Mouse (Mus musculus): ENCODE data around the gene Specc1l. TPM values are rescaled to one million over a fixed set of nuclear protein-coding genes. Genes with fewer than 3 reads are reported as not detected.

The Specc1l gene
- polyA plus RNA-seq, 1 experiment from 2014 or later: 34.6 TPM

GRCm38 (mm10) chr10:75302536-75302935 is 90.7 kb downstream of the Specc1l start:
- no peak for DNase-seq
- no peak for TF ChIP-seq CTCF (IDR thresholded peaks at IDR 0.05; ENCODE audit: low read depth)
- no peak overlapping the region for H3K27ac ChIP-seq (ENCODE audit: low read depth)
- no peak overlapping the region for H3K4me2 ChIP-seq
- no peak for ATAC-seq (ENCODE audit: insufficient read depth)
- no peak overlapping the region for H3K9ac ChIP-seq
- H3K27me3 ChIP-seq (ENCODE audit: insufficient read depth, low read length): no peaks in the 10 kb centered on the region
- H3K4me1 ChIP-seq (ENCODE audit: insufficient read depth): no peaks in the 10 kb centered on the region
- no peak overlapping the region for H3K4me3 ChIP-seq (ENCODE audit: low read depth, low read length)
- 83% methylated on average over 4 of the region's 4 CpGs for WGBS
- no peaks in the 10 kb centered on the region for H3K9me3 ChIP-seq (ENCODE audit: low read depth, low read length)
- peaks cover 49% of the 10 kb centered on the region for H3K36me3 ChIP-seq (ENCODE audit: insufficient read depth)

DNA sequence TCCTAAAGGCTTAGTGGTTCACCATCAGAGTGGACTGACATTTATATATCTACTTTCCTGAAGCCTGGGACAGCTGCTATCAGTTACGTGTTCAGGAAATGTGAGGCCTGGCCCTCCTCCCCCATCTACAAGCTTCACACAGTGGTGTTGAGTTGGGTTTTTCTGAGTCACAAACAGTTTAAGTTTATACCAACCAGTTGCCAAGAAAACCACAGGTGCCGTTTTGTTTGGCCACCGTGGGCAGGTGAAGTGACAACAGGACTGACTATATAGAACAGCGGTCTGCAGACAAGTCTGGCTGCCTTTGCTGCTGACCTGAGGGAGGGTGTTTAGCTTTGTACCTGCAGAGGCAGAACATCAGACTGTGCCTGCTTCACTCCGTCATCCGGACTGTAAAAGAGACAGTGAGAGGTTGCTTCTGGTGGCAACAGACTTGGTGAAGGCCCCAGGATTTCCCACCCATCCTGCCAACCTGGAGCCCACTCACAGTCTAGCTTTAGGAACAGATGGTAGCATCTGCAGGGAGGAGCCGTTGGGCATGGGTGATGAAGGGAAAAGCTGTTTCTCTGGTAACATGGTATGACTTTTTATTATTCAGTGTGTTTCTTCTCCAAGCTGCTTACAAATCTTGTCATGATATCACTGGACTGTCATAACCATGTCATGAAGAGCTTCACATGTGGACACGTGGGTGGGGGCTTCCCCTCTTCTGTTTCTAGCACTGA is 91.6 kb downstream of the Specc1l start:
- H3K4me1 ChIP-seq (ENCODE audit: insufficient read depth): no peaks in the 10 kb centered on the region
- TF ChIP-seq CTCF (IDR thresholded peaks at IDR 0.05; ENCODE audit: low read depth): no peak
- H3K36me3 ChIP-seq (ENCODE audit: insufficient read depth): peaks cover 58% of the 10 kb centered on the region
- no peak overlapping the region for H3K4me3 ChIP-seq (ENCODE audit: low read depth, low read length)
- DNase-seq: no peak
- H3K27me3 ChIP-seq (ENCODE audit: insufficient read depth, low read length): no peaks in the 10 kb centered on the region
- no peak for ATAC-seq (ENCODE audit: insufficient read depth)
- no peak overlapping the region for H3K4me2 ChIP-seq
- WGBS: 72% methylated on average over 8 of the region's 8 CpGs
- H3K9ac ChIP-seq: no peak overlapping the region
- H3K9me3 ChIP-seq (ENCODE audit: low read depth, low read length): no peaks in the 10 kb centered on the region
- H3K27ac ChIP-seq (ENCODE audit: low read depth): no peak overlapping the region

- no peak overlapping the region for H3K27ac ChIP-seq (ENCODE audit: low read depth)
- no peaks in the 10 kb centered on the region for H3K4me1 ChIP-seq (ENCODE audit: insufficient read depth)
- ATAC-seq (ENCODE audit: insufficient read depth): no peak
- TF ChIP-seq CTCF (IDR thresholded peaks at IDR 0.05; ENCODE audit: low read depth): no peak
- H3K4me3 ChIP-seq (ENCODE audit: low read depth, low read length): no peak overlapping the region
- WGBS: 75% methylated on average over 5 of the region's 5 CpGs
- H3K4me2 ChIP-seq: no peak overlapping the region
- H3K9ac ChIP-seq: no peak overlapping the region
- no peaks in the 10 kb centered on the region for H3K27me3 ChIP-seq (ENCODE audit: insufficient read depth, low read length)
- DNase-seq: no peak
- peaks cover 64% of the 10 kb centered on the region for H3K36me3 ChIP-seq (ENCODE audit: insufficient read depth)
- no peaks in the 10 kb centered on the region for H3K9me3 ChIP-seq (ENCODE audit: low read depth, low read length)
These were observed 92.2 kb downstream of the Specc1l start for GRCm38 (mm10) chr10:75304049-75304405.

GRCm38 (mm10) chr10:75304413-75304812 is 92.5 kb downstream of the Specc1l start:
- Histone ChIP-seq H3K4me1 (ENCODE audit: insufficient read depth) (no peaks in the 10 kb centered on the region), H3K4me2 (no peak overlapping the region), H3K27me3 (ENCODE audit: insufficient read depth, low read length) (no peaks in the 10 kb centered on the region), H3K27ac (ENCODE audit: low read depth) (peak overlapping the region; percentile 39; the same call in 1 of the 2 replicates), H3K9ac (no peak overlapping the region), H3K4me3 (ENCODE audit: low read depth, low read length) (no peak overlapping the region), H3K36me3 (ENCODE audit: insufficient read depth) (peaks cover 68% of the 10 kb centered on the region), H3K9me3 (ENCODE audit: low read depth, low read length) (no peaks in the 10 kb centered on the region)
- 69% methylated on average over 6 of the region's 6 CpGs for WGBS
- no peak for DNase-seq
- 0 out of 2 replicates have a peak, but pooled peaks have one; percentile 38 for ATAC-seq (ENCODE audit: insufficient read depth)
- no peak for TF ChIP-seq CTCF (IDR thresholded peaks at IDR 0.05; ENCODE audit: low read depth)

DNA sequence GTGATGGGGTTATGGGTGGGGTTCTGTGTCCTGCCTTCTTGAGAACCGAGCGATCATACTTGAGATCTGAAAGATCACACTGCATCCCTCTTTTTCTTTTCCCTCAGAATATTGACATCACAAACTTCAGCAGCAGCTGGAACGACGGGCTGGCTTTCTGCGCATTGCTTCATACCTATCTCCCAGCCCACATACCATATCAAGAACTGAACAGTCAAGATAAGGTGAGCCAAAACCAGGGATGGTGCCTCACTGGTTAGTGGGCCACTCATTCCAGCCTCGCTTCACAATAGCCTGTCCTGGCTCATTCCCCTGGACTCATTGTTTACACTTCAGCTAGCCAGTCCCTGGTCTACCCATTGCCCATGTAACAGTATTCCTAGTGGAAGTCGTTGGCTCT is 95.3 kb downstream of the Specc1l start:
- Histone ChIP-seq H3K9me3 (ENCODE audit: low read depth, low read length) (no peaks in the 10 kb centered on the region), H3K36me3 (ENCODE audit: insufficient read depth) (peaks cover 80% of the 10 kb centered on the region), H3K4me1 (ENCODE audit: insufficient read depth) (no peaks in the 10 kb centered on the region), H3K4me3 (ENCODE audit: low read depth, low read length) (no peak overlapping the region), H3K9ac (no peak overlapping the region), H3K4me2 (no peak overlapping the region), H3K27me3 (ENCODE audit: insufficient read depth, low read length) (no peaks in the 10 kb centered on the region), H3K27ac (ENCODE audit: low read depth) (no peak overlapping the region)
- DNase-seq (no peak), ATAC-seq (ENCODE audit: insufficient read depth) (no peak)
- no peak for TF ChIP-seq CTCF (IDR thresholded peaks at IDR 0.05; ENCODE audit: low read depth)
- WGBS: 88% methylated on average over 7 of the region's 7 CpGs

DNA sequence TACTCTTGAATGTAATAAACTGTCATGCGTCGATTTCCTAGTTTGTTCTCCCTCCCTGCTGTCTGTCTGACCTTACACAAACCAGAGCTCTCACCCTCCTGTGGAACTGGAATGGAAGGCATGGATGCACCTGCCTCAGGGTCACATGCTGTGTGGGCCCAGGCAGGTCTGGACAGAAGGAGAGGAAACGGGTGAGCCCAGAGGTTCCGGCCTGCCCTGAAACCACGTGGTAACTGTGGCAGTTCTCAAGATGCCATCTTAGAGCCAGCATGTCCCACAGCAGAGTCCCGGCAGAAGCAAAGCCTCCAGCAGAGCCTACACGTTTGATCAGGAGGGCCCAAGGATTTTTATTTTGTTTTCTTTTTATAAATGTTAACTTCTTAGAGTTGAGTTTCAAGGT is 100.5 kb downstream of the Specc1l start:
- peaks cover 2% of the 10 kb centered on the region for H3K4me1 ChIP-seq (ENCODE audit: insufficient read depth)
- DNase-seq: no peak
- no peak overlapping the region for H3K4me2 ChIP-seq
- peaks cover 61% of the 10 kb centered on the region for H3K36me3 ChIP-seq (ENCODE audit: insufficient read depth)
- H3K27ac ChIP-seq (ENCODE audit: low read depth): no peak overlapping the region
- ATAC-seq (ENCODE audit: insufficient read depth): no peak
- H3K27me3 ChIP-seq (ENCODE audit: insufficient read depth, low read length): no peaks in the 10 kb centered on the region; the same call in 1 of the 2 replicates
- no peaks in the 10 kb centered on the region for H3K9me3 ChIP-seq (ENCODE audit: low read depth, low read length)
- no peak overlapping the region for H3K9ac ChIP-seq
- no peak for TF ChIP-seq CTCF (IDR thresholded peaks at IDR 0.05; ENCODE audit: low read depth)
- WGBS: 70% methylated on average over 7 of the region's 7 CpGs
- no peak overlapping the region for H3K4me3 ChIP-seq (ENCODE audit: low read depth, low read length)

- ATAC-seq (ENCODE audit: insufficient read depth): peak; percentile 21; the same call in 1 of the 2 replicates
- H3K36me3 ChIP-seq (ENCODE audit: insufficient read depth): peaks cover 41% of the 10 kb centered on the region
- H3K27me3 ChIP-seq (ENCODE audit: insufficient read depth, low read length): peaks cover 12% of the 10 kb centered on the region; the same call in 1 of the 2 replicates
- H3K4me1 ChIP-seq (ENCODE audit: insufficient read depth): peaks cover 2% of the 10 kb centered on the region
- no peak overlapping the region for H3K27ac ChIP-seq (ENCODE audit: low read depth)
- H3K9me3 ChIP-seq (ENCODE audit: low read depth, low read length): no peaks in the 10 kb centered on the region
- H3K4me3 ChIP-seq (ENCODE audit: low read depth, low read length): no peak overlapping the region
- no peak overlapping the region for H3K4me2 ChIP-seq
- no peak for TF ChIP-seq CTCF (IDR thresholded peaks at IDR 0.05; ENCODE audit: low read depth)
- no peak overlapping the region for H3K9ac ChIP-seq
- DNase-seq: peak; percentile 49
- WGBS: 39% methylated on average over 6 of the region's 6 CpGs
These were observed 102.5 kb downstream of the Specc1l start for GRCm38 (mm10) chr10:75314190-75314980.
